Mouse (Mus musculus) left cerebral cortex, adult 2 months (tissue): ENCODE data around the gene Cyth2. TPM values are rescaled to one million over a fixed set of nuclear protein-coding genes. Genes with fewer than 3 reads are reported as not detected.

Source experiments
- DNase-seq, 2 experiments: peaks; one replicate each; pipeline ENCODE4 v3.0.0; 2021 to 2022; ENCODE audit warnings: low spot score in 2 of 2, mixed read lengths in 1 of 2; ENCODE audit errors: extremely low spot score in 1 of 2
- H3K27ac ChIP-seq: fragments of 200-600 bp; 2 replicates; pipeline ENCODE4 v1.8.1; 2022
- H3K4me3 ChIP-seq: fragments of 200-600 bp; 2 replicates; pipeline ENCODE4 v1.8.1; 2022
- CTCF ChIP-seq: fragments of 200-600 bp; IDR thresholded peaks from 2 replicates; pipeline ENCODE4 v1.8.1; 2022; ENCODE audit warnings: antibody characterized with exemption, mild to moderate bottlenecking, moderate library complexity
- intact Hi-C: fragments of 180-260 bp; cut with DNase I; formaldehyde crosslinking; loops from one replicate; pipeline ENCODE4 v1.15.1; 2025
- total RNA-seq, 2 experiments: library from RNA; stranded (reverse); gene quantifications; 2 replicates each; pipeline ENCODE4 v1.2.3; 2021

Cyth2 gene
- total RNA-seq, 2 experiments from 2014 or later = 172 to 185 TPM

GRCm38 (mm10) chr7:45809276-45810075, 4.9 kb downstream of the Cyth2 start:
- H3K4me3 ChIP-seq = no peak overlapping the region
- DNase-seq = peak in 1 of 2 experiments; percentile 16
- H3K27ac ChIP-seq = no peak overlapping the region; the same call in 1 of the 2 replicates
- TF ChIP-seq CTCF = no peak
- intact Hi-C loops = no loop called here

- no peak for DNase-seq
- Histone ChIP-seq H3K27ac (no peak overlapping the region), H3K4me3 (no peak overlapping the region)
- TF ChIP-seq CTCF = no peak
- intact Hi-C loops = no loop called here
These were observed 5.9 kb downstream of the Cyth2 start for GRCm38 (mm10) chr7:45808471-45808870.

- Histone ChIP-seq H3K4me3 (no peak overlapping the region), H3K27ac (no peak overlapping the region)
- no peak for DNase-seq
- intact Hi-C loops = no loop called here
- TF ChIP-seq CTCF = no peak
These were observed 8.4 kb downstream of the Cyth2 start for GRCm38 (mm10) chr7:45805941-45806340.

GRCm38 (mm10) chr7:45802551-45802950, 11.8 kb downstream of the Cyth2 start:
- no peak overlapping the region for H3K27ac ChIP-seq
- intact Hi-C loops = no loop called here
- DNase-seq = no peak
- no peak for TF ChIP-seq CTCF
- H3K4me3 ChIP-seq = no peak overlapping the region

GRCm38 (mm10) chr7:45801348-45801747, 13.0 kb downstream of the Cyth2 start:
- Histone ChIP-seq H3K4me3 (no peak overlapping the region), H3K27ac (peak overlapping the region; percentile 50; the same call in 1 of the 2 replicates)
- DNase-seq = peak; percentile 91 to 95
- intact Hi-C loops = loop anchor here (1.0 kb wide), 1 partner anchor 62 kb away; no protein-coding TSS in a partner anchor
- peak; percentile 100 for TF ChIP-seq CTCF

- no peak for DNase-seq
- intact Hi-C loops = loop anchor here (1.0 kb wide), 1 partner anchor 61 kb away; no protein-coding TSS in a partner anchor
- Histone ChIP-seq H3K27ac (peak overlapping the region; percentile 50; the same call in 1 of the 2 replicates), H3K4me3 (no peak overlapping the region)
- no peak for TF ChIP-seq CTCF
These were observed 13.7 kb downstream of the Cyth2 start for GRCm38 (mm10) chr7:45800546-45801204.

- H3K27ac ChIP-seq = no peak overlapping the region
- H3K4me3 ChIP-seq = no peak overlapping the region
- intact Hi-C loops = no loop called here
- no peak for TF ChIP-seq CTCF
- DNase-seq = no peak
These were observed 14.4 kb downstream of the Cyth2 start for GRCm38 (mm10) chr7:45800001-45800400.

- Histone ChIP-seq H3K27ac (no peak overlapping the region), H3K4me3 (no peak overlapping the region)
- TF ChIP-seq CTCF = no peak
- no peak for DNase-seq
- intact Hi-C loops = no loop called here
These were observed 15.4 kb downstream of the Cyth2 start for GRCm38 (mm10) chr7:45798931-45799330.

GRCm38 (mm10) chr7:45798511-45798836, 15.9 kb downstream of the Cyth2 start:
- DNase-seq = no peak
- TF ChIP-seq CTCF = no peak
- H3K27ac ChIP-seq = no peak overlapping the region
- intact Hi-C loops = no loop called here
- H3K4me3 ChIP-seq = peak overlapping the region; percentile 34

- no peak for DNase-seq
- H3K27ac ChIP-seq = no peak overlapping the region; the same call in 1 of the 2 replicates
- peak overlapping the region; percentile 34 for H3K4me3 ChIP-seq
- no peak for TF ChIP-seq CTCF
- intact Hi-C loops = no loop called here
These were observed 16.5 kb downstream of the Cyth2 start for GRCm38 (mm10) chr7:45797661-45798510.

GRCm38 (mm10) chr7:45796950-45797349, 17.4 kb downstream of the Cyth2 start:
- no peak overlapping the region for H3K27ac ChIP-seq
- intact Hi-C loops = no loop called here
- DNase-seq = no peak
- no peak overlapping the region for H3K4me3 ChIP-seq
- TF ChIP-seq CTCF = no peak

- no peak overlapping the region for H3K27ac ChIP-seq
- no peak for DNase-seq
- H3K4me3 ChIP-seq = no peak overlapping the region
- TF ChIP-seq CTCF = no peak
- intact Hi-C loops = no loop called here
These were observed 19.4 kb downstream of the Cyth2 start for GRCm38 (mm10) chr7:45794971-45795370.
